Mouse (Mus musculus) neural tube, embryonic 11.5 days (tissue): Measurements from ENCODE around the gene Fbxl7. TPM values are rescaled to one million over a fixed set of nuclear protein-coding genes. Genes with fewer than 3 reads are reported as not detected.

ENCODE experiments used
- ATAC-seq: fragments of 200-750 bp; cut with Nextera tagmentation; 2 replicates; pipeline ENCODE4 v1.8.0; 2017; ENCODE audit warnings: moderate number of reproducible peaks, mild to moderate bottlenecking, moderate TSS enrichment, moderate library complexity; ENCODE audit not compliant: insufficient read depth, low FRiP score, low TSS enrichment
- DNase-seq: peaks from one replicate; pipeline ENCODE4 v3.0.0-alpha.2; 2015; ENCODE audit warnings: low spot score
- H3K27ac ChIP-seq: fragments of 300-500 bp; sonication (generic); 2 replicates; pipeline ENCODE4 v1.5.1; 2014; ENCODE audit warnings: low read depth, mild to moderate bottlenecking, low read length
- H3K27me3 ChIP-seq: fragments of 300-500 bp; sonication (generic); 2 replicates; pipeline ENCODE4 v1.6.1; 2014; ENCODE audit warnings: mild to moderate bottlenecking, low read length, mixed read lengths; ENCODE audit not compliant: control insufficient read depth, insufficient read depth
- H3K36me3 ChIP-seq: fragments of 300-500 bp; sonication (generic); 2 replicates; pipeline ENCODE4 v1.6.1; 2014; ENCODE audit warnings: mild to moderate bottlenecking, low read length, moderate library complexity, mixed read lengths; ENCODE audit not compliant: control insufficient read depth, insufficient read depth
- H3K4me1 ChIP-seq: fragments of 300-500 bp; sonication (generic); 2 replicates; pipeline ENCODE4 v1.6.1; 2014; ENCODE audit warnings: low read length, mixed read lengths; ENCODE audit not compliant: control insufficient read depth, insufficient read depth
- H3K4me2 ChIP-seq: fragments of 300-500 bp; sonication (generic); 2 replicates; pipeline ENCODE4 v1.6.1; 2014; ENCODE audit warnings: low read depth, mild to moderate bottlenecking, moderate library complexity
- H3K4me3 ChIP-seq: fragments of 300-500 bp; sonication (generic); 2 replicates; pipeline ENCODE4 v1.5.1; 2014; ENCODE audit warnings: low read depth, low read length
- H3K9ac ChIP-seq: fragments of 300-500 bp; sonication (generic); 2 replicates; pipeline ENCODE4 v1.6.1; 2014; ENCODE audit warnings: mild to moderate bottlenecking, low read length
- H3K9me3 ChIP-seq: fragments of 300-500 bp; sonication (generic); 2 replicates; pipeline ENCODE4 v1.6.1; 2016; ENCODE audit warnings: low read length; ENCODE audit not compliant: control insufficient read depth
- WGBS: fragments of 180-500 bp; shearing (Covaris S2); extraction: QIAGEN DNeasy Blood & Tissue Kit; methylation state at CpG from one replicate; pipeline ENCODE4 v1.1.7; 2014; 5-methylcytosine and 5-hydroxymethylcytosine counted together
- polyA plus RNA-seq: library from polyadenylated mRNA; unstranded; fragments of >200 nt; fragmentation: Nextera tagmentation; extraction: Ambion mirVana; gene quantifications from 2 replicates; pipeline ENCODE4 v1.2.1, GENCODE M21; 2014

Fbxl7 gene
- polyA plus RNA-seq, 1 experiment from 2014 or later, result 18.7 TPM

DNA sequence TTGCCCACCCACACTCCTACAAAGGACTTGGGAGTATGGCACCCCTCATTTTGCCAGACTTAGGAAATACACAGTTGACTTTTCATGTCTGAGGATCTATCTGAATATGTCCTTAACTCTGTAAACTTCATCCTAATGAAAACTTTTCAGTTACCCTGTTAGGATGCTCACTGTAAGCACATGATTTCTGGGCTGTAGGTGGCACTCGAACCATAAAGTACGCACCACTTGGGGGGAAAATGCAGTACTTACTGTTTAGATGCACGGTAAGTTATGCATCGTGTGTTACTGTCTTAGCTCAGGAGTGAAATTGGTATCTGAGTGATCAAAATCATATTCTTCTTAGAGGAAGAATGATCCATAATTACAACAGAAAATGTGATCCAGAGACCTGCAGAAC lies 252.8 kb downstream of the Fbxl7 start:
- no peak overlapping the region for H3K9ac ChIP-seq
- WGBS, result 94% methylated on average over 4 of the region's 4 CpGs
- no peak for ATAC-seq
- DNase-seq, result no peak
- H3K27ac ChIP-seq, result no peak overlapping the region
- no peak overlapping the region for H3K4me2 ChIP-seq
- H3K27me3 ChIP-seq, result no peaks in the 10 kb centered on the region
- no peaks in the 10 kb centered on the region for H3K36me3 ChIP-seq
- H3K4me3 ChIP-seq, result no peak overlapping the region
- no peaks in the 10 kb centered on the region for H3K9me3 ChIP-seq
- no peaks in the 10 kb centered on the region for H3K4me1 ChIP-seq

- Histone ChIP-seq H3K27ac (no peak overlapping the region), H3K4me1 (no peaks in the 10 kb centered on the region), H3K9ac (no peak overlapping the region), H3K9me3 (no peaks in the 10 kb centered on the region), H3K4me3 (no peak overlapping the region), H3K4me2 (no peak overlapping the region), H3K36me3 (no peaks in the 10 kb centered on the region), H3K27me3 (no peaks in the 10 kb centered on the region)
- 72% methylated on average over 7 of the region's 7 CpGs for WGBS
- ATAC-seq (no peak), DNase-seq (no peak)
Observed at GRCm38 (mm10) chr15:26639726-26640125, 255.7 kb downstream of the Fbxl7 start.

DNA sequence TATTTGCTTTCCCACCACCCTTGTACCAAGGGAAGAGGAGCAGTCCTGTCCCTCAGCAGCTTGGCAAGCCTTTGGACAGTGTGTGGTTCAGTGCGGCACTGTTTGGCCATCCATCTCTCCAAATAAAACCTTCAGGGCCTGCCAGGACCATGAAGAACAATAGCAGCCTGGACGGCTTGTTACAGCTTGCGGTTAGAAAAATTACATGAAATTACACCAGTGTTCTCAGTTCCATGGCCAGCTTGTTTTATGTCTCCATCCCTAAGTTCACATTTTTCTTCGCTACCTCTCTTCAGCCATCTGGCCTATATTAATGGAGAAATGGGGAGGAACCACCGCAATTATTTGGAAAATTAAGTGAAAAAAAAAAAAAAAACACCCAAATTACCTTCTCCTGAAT lies 259.8 kb downstream of the Fbxl7 start:
- no peak for ATAC-seq
- no peaks in the 10 kb centered on the region for H3K36me3 ChIP-seq
- H3K9me3 ChIP-seq, result no peaks in the 10 kb centered on the region
- no peak overlapping the region for H3K9ac ChIP-seq
- H3K4me3 ChIP-seq, result no peak overlapping the region
- H3K4me2 ChIP-seq, result no peak overlapping the region
- no peaks in the 10 kb centered on the region for H3K27me3 ChIP-seq
- DNase-seq, result no peak
- H3K27ac ChIP-seq, result no peak overlapping the region
- no peaks in the 10 kb centered on the region for H3K4me1 ChIP-seq
- WGBS, result 80% methylated on average over 5 of the region's 5 CpGs

DNA sequence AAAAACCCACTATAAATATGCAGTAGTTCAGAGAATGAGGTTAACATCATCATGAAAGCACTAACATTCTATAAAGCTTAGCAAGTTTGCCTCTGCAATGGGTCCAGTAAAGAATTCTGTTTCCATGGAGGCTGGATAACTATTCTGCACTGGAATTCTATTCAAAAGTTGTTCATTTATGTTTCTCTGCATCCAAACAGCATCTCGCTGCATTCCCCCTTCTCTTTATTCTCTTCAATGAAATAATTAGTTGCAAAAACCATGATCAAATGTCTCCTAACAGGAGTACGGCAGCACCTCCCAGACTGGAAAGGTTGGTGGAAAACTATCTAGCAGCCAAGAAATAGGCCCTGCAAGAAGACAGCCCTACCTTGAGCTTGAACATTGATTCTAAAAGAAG lies 267.2 kb downstream of the Fbxl7 start:
- ATAC-seq, result no peak
- no peak overlapping the region for H3K4me3 ChIP-seq
- H3K27me3 ChIP-seq, result no peaks in the 10 kb centered on the region
- no peak for DNase-seq
- no peak overlapping the region for H3K4me2 ChIP-seq
- no peaks in the 10 kb centered on the region for H3K4me1 ChIP-seq
- WGBS, result 72% methylated on average over 2 of the region's 2 CpGs
- H3K36me3 ChIP-seq, result no peaks in the 10 kb centered on the region
- H3K9ac ChIP-seq, result no peak overlapping the region
- H3K27ac ChIP-seq, result no peak overlapping the region
- no peaks in the 10 kb centered on the region for H3K9me3 ChIP-seq

GRCm38 (mm10) chr15:26623242-26623641 lies 272.1 kb downstream of the Fbxl7 start:
- H3K4me2 ChIP-seq, result no peak overlapping the region
- H3K9me3 ChIP-seq, result no peaks in the 10 kb centered on the region
- H3K4me3 ChIP-seq, result no peak overlapping the region
- no peak overlapping the region for H3K27ac ChIP-seq
- ATAC-seq (no peak), DNase-seq (no peak)
- no peaks in the 10 kb centered on the region for H3K27me3 ChIP-seq
- H3K36me3 ChIP-seq, result no peaks in the 10 kb centered on the region
- 95% methylated on average over 17 of the region's 17 CpGs for WGBS
- no peaks in the 10 kb centered on the region; the same call in 1 of the 2 replicates for H3K4me1 ChIP-seq
- no peak overlapping the region for H3K9ac ChIP-seq

GRCm38 (mm10) chr15:26620279-26620678 lies 275.1 kb downstream of the Fbxl7 start:
- Histone ChIP-seq H3K4me3 (no peak overlapping the region), H3K9me3 (no peaks in the 10 kb centered on the region), H3K27me3 (no peaks in the 10 kb centered on the region), H3K4me2 (no peak overlapping the region), H3K4me1 (no peaks in the 10 kb centered on the region; the same call in 1 of the 2 replicates), H3K27ac (no peak overlapping the region), H3K9ac (no peak overlapping the region), H3K36me3 (no peaks in the 10 kb centered on the region)
- peak; percentile 57 for DNase-seq
- ATAC-seq, result no peak
- WGBS, result 49% methylated on average over 5 of the region's 5 CpGs

DNA sequence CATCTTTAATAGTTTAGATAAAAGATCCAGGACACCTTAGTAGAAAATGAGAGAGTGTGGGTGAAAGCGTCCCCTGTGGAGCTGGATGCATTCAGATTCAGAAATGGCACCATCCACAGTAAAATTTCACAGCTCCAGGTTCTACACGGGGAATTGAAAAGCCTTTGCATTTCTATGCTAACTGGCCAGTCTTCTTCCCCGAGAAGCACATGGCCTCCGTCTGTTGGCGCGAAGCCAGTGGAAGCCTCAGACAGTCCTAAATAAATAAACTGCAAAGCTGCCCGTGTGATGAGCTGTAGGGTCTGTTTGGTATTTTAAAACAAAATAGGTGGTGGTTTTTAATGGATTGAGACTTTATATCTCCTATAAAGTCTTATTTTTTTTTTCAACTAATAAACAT lies 276.2 kb downstream of the Fbxl7 start:
- ATAC-seq (no peak), DNase-seq (peak; percentile 65)
- H3K9me3 ChIP-seq, result no peaks in the 10 kb centered on the region
- H3K4me2 ChIP-seq, result no peak overlapping the region
- no peak overlapping the region for H3K9ac ChIP-seq
- H3K4me1 ChIP-seq, result no peaks in the 10 kb centered on the region; the same call in 1 of the 2 replicates
- 63% methylated on average over 7 of the region's 7 CpGs for WGBS
- no peaks in the 10 kb centered on the region for H3K36me3 ChIP-seq
- H3K4me3 ChIP-seq, result no peak overlapping the region
- H3K27ac ChIP-seq, result no peak overlapping the region
- no peaks in the 10 kb centered on the region for H3K27me3 ChIP-seq

GRCm38 (mm10) chr15:26596239-26596638 lies 299.1 kb downstream of the Fbxl7 start:
- Histone ChIP-seq H3K9ac (no peak overlapping the region), H3K27ac (no peak overlapping the region), H3K27me3 (no peaks in the 10 kb centered on the region), H3K36me3 (no peaks in the 10 kb centered on the region), H3K9me3 (no peaks in the 10 kb centered on the region), H3K4me2 (no peak overlapping the region), H3K4me3 (no peak overlapping the region), H3K4me1 (no peaks in the 10 kb centered on the region)
- DNase-seq, result no peak
- WGBS, result 89% methylated on average over 3 of the region's 3 CpGs
- ATAC-seq, result no peak

DNA sequence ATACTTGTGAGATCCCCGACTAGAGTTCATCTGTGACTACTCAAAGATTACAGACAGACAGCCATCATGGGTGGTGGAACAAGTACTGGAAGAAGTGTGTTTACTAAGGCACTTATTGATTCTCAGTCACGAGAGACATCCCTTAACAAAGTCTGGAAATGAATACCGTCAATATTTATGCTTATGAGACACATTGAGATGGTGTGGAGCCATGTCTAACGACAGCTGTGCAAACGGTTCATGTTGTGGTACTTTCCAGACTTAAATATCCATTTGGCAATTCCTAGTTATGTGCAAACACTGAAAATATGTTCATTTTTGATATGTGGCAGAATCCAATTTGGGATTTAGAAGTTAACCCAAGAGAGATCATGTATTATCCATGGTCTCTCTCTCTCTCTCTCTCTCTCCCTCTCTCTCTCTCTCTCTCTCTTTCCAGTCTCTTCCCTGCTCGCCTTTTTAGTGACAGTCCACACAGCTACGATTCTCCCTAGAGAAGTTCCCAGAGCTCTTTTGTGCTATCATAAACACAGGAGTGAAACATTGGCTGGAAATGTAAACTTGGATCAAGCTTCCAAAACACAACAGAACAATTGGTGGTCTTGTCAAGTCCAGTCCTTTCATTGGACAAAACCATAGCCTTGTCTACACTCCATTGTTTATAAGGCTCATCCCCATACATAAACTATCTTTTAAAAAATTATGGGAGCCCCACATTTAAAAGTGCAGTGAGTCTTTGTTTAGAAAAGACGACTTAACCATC lies 315.3 kb downstream of the Fbxl7 start:
- H3K27ac ChIP-seq, result no peak overlapping the region
- WGBS, result 81% methylated on average over 8 of the region's 8 CpGs
- H3K27me3 ChIP-seq, result no peaks in the 10 kb centered on the region
- no peaks in the 10 kb centered on the region for H3K36me3 ChIP-seq
- H3K4me1 ChIP-seq, result no peaks in the 10 kb centered on the region
- H3K9ac ChIP-seq, result no peak overlapping the region
- no peak overlapping the region for H3K4me2 ChIP-seq
- no peak for DNase-seq
- H3K9me3 ChIP-seq, result no peaks in the 10 kb centered on the region
- no peak for ATAC-seq
- H3K4me3 ChIP-seq, result no peak overlapping the region
